Mouse (Mus musculus): ENCODE data around the gene Olfr16. TPM values are rescaled to one million over a fixed set of nuclear protein-coding genes. Genes with fewer than 3 reads are reported as not detected.

Olfr16 gene
- polyA plus RNA-seq (2021; fragmentation: Nextera tagmentation), result not detected in 2 replicates
- long read RNA-seq, experiment 1, result 0 reads
- long read RNA-seq, experiment 2, result 0 reads

GRCm38 (mm10) chr1:172950160-172950559 lies at the start of gene Olfr16:
Gene Olfr16, plus strand, starts transcription at chr1:172950409.

Other genes starting within 250 kb of the Olfr16 start
- gene Apcs, start 55.4 kb upstream of the Olfr16 start, polyA plus RNA-seq (2021; fragmentation: Nextera tagmentation), result not detected in 2 replicates
- not detected in 2 replicates for gene Olfr1408, start 187.0 kb downstream of the Olfr16 start, polyA plus RNA-seq (2021; fragmentation: Nextera tagmentation)
- not detected in 2 replicates for gene Olfr1406, start 240.2 kb downstream of the Olfr16 start, polyA plus RNA-seq (2021; fragmentation: Nextera tagmentation)
- gene Olfr218, start 247.4 kb downstream of the Olfr16 start, polyA plus RNA-seq (2021; fragmentation: Nextera tagmentation), result not detected in 2 replicates

All from left cerebral cortex, adult 6 months (tissue).